Mouse (Mus musculus) heart, embryonic 13.5 days (tissue): ENCODE data around the gene Igsf9. TPM values are rescaled to one million over a fixed set of nuclear protein-coding genes. Genes with fewer than 3 reads are reported as not detected.
A peak's percentile ranks its signal among the peaks of the same experiment; 100 is the strongest.

Experiments
- ATAC-seq: fragments of 200-750 bp; cut with Nextera tagmentation; 2 replicates; pipeline ENCODE4 v1.8.0; 2017; ENCODE audit warnings: moderate TSS enrichment; ENCODE audit not compliant: insufficient number of reproducible peaks, low FRiP score, low TSS enrichment; ENCODE audit errors: extremely low read depth
- H3K27ac ChIP-seq: fragments of 300-500 bp; sonication (generic); replicated peaks from 2 replicates; pipeline ENCODE4 v1.5.1; 2015; ENCODE audit warnings: moderate library complexity, mild to moderate bottlenecking, inconsistent platforms
- H3K27me3 ChIP-seq: fragments of 300-500 bp; sonication (generic); replicated peaks from 2 replicates; pipeline ENCODE4 v1.6.1; 2015; ENCODE audit warnings: mild to moderate bottlenecking, inconsistent platforms
- H3K36me3 ChIP-seq: fragments of 300-500 bp; sonication (generic); 2 replicates; pipeline ENCODE4 v1.6.1; 2015; ENCODE audit warnings: mild to moderate bottlenecking, inconsistent platforms
- H3K4me1 ChIP-seq: fragments of 300-500 bp; sonication (generic); 2 replicates; pipeline ENCODE4 v1.6.1; 2015; ENCODE audit warnings: inconsistent platforms
- H3K4me2 ChIP-seq: fragments of 300-500 bp; sonication (generic); 2 replicates; pipeline ENCODE4 v1.6.1; 2015; ENCODE audit warnings: inconsistent platforms, mild to moderate bottlenecking, moderate library complexity
- H3K4me3 ChIP-seq: fragments of 300-500 bp; sonication (generic); 2 replicates; pipeline ENCODE4 v1.5.1; 2015; ENCODE audit warnings: moderate library complexity, mild to moderate bottlenecking, inconsistent platforms
- H3K9ac ChIP-seq: fragments of 300-500 bp; sonication (generic); 2 replicates; pipeline ENCODE4 v1.6.1; 2015; ENCODE audit warnings: inconsistent platforms, mild to moderate bottlenecking, moderate library complexity
- H3K9me3 ChIP-seq: fragments of 300-500 bp; sonication (generic); 2 replicates; pipeline ENCODE4 v1.6.1; 2016; ENCODE audit warnings: inconsistent platforms
- WGBS: fragments of 180-500 bp; shearing (Covaris S2); methylation state at CpG from one replicate; pipeline ENCODE4 v1.1.7; 2015; ENCODE audit warnings: mixed read lengths; 5-methylcytosine and 5-hydroxymethylcytosine counted together
- polyA plus RNA-seq: library from polyadenylated mRNA; unstranded; fragments of >200 nt; fragmentation: Nextera tagmentation; extraction: Ambion mirVana; gene quantifications from 2 replicates; pipeline ENCODE4 v1.2.1, GENCODE M21; 2015

Gene Igsf9
- polyA plus RNA-seq, 1 experiment from 2014 or later, result 9.6 TPM

- no peak for ATAC-seq
- Histone ChIP-seq H3K9me3 (no peaks in the 10 kb centered on the region), H3K27ac (no peak overlapping the region), H3K9ac (no peak overlapping the region), H3K4me1 (0 out of 2 replicates have a peak, but pooled peaks cover 8% of the 10 kb centered on the region), H3K36me3 (no peaks in the 10 kb centered on the region), H3K4me2 (peak overlapping the region; percentile 28), H3K4me3 (no peak overlapping the region), H3K27me3 (no peaks in the 10 kb centered on the region)
- 41% methylated on average over 17 of the region's 17 CpGs for WGBS
These were observed 30.6 kb upstream of the Igsf9 start for GRCm38 (mm10) chr1:172450848-172451470.

- 63% methylated on average over 2 of the region's 2 CpGs for WGBS
- Histone ChIP-seq H3K9me3 (no peaks in the 10 kb centered on the region), H3K27me3 (no peaks in the 10 kb centered on the region), H3K9ac (no peak overlapping the region), H3K4me3 (no peak overlapping the region), H3K4me2 (no peak overlapping the region), H3K27ac (no peak overlapping the region), H3K36me3 (no peaks in the 10 kb centered on the region), H3K4me1 (0 out of 2 replicates have a peak, but pooled peaks cover 9% of the 10 kb centered on the region)
- no peak for ATAC-seq
These were observed 28.7 kb upstream of the Igsf9 start for GRCm38 (mm10) chr1:172452911-172453310.

- 73% methylated on average over 2 of the region's 2 CpGs for WGBS
- no peak overlapping the region for H3K27ac ChIP-seq
- ATAC-seq, result no peak
- H3K4me3 ChIP-seq, result no peak overlapping the region
- no peak overlapping the region for H3K9ac ChIP-seq
- H3K4me2 ChIP-seq, result no peak overlapping the region
- no peaks in the 10 kb centered on the region for H3K27me3 ChIP-seq
- 0 out of 2 replicates have a peak, but pooled peaks cover 9% of the 10 kb centered on the region for H3K4me1 ChIP-seq
- H3K36me3 ChIP-seq, result no peaks in the 10 kb centered on the region
- H3K9me3 ChIP-seq, result no peaks in the 10 kb centered on the region
These were observed 27.8 kb upstream of the Igsf9 start for GRCm38 (mm10) chr1:172453810-172454209.

GRCm38 (mm10) chr1:172455416-172455815 is 26.2 kb upstream of the Igsf9 start:
- ATAC-seq, result no peak
- H3K9ac ChIP-seq, result no peak overlapping the region
- WGBS, result 22% methylated on average over 4 of the region's 4 CpGs

GRCm38 (mm10) chr1:172456001-172456677 is 25.4 kb upstream of the Igsf9 start:
- Histone ChIP-seq H3K9ac (no peak overlapping the region), H3K36me3 (no peaks in the 10 kb centered on the region), H3K4me2 (no peak overlapping the region), H3K4me1 (0 out of 2 replicates have a peak, but pooled peaks cover 3% of the 10 kb centered on the region), H3K27ac (no peak overlapping the region), H3K27me3 (no peaks in the 10 kb centered on the region), H3K9me3 (no peaks in the 10 kb centered on the region), H3K4me3 (no peak overlapping the region)
- ATAC-seq, result no peak
- 58% methylated on average over 7 of the region's 7 CpGs for WGBS

More at GRCm38 (mm10) chr1:172455416-172455815, 26.2 kb upstream of the Igsf9 start:
- Histone ChIP-seq H3K4me1 (0 out of 2 replicates have a peak, but pooled peaks cover 9% of the 10 kb centered on the region), H3K27me3 (no peaks in the 10 kb centered on the region), H3K36me3 (no peaks in the 10 kb centered on the region), H3K27ac (no peak overlapping the region), H3K4me3 (no peak overlapping the region), H3K9me3 (no peaks in the 10 kb centered on the region), H3K4me2 (no peak overlapping the region)

- Histone ChIP-seq H3K27ac (no peak overlapping the region), H3K4me1 (peaks cover 13% of the 10 kb centered on the region), H3K9ac (no peak overlapping the region), H3K9me3 (no peaks in the 10 kb centered on the region), H3K27me3 (no peaks in the 10 kb centered on the region), H3K4me2 (no peak overlapping the region), H3K4me3 (no peak overlapping the region), H3K36me3 (no peaks in the 10 kb centered on the region)
- 72% methylated on average over 3 of the region's 3 CpGs for WGBS
- ATAC-seq, result no peak
These were observed 24.4 kb upstream of the Igsf9 start for GRCm38 (mm10) chr1:172457196-172457595.

GRCm38 (mm10) chr1:172458041-172458440 is 23.5 kb upstream of the Igsf9 start:
- no peak for ATAC-seq
- H3K9ac ChIP-seq, result no peak overlapping the region
- H3K9me3 ChIP-seq, result no peaks in the 10 kb centered on the region
- H3K4me1 ChIP-seq, result peaks cover 17% of the 10 kb centered on the region
- 69% methylated on average over 3 of the region's 3 CpGs for WGBS
- no peak overlapping the region for H3K4me2 ChIP-seq
- H3K36me3 ChIP-seq, result no peaks in the 10 kb centered on the region
- H3K27ac ChIP-seq, result no peak overlapping the region
- no peaks in the 10 kb centered on the region for H3K27me3 ChIP-seq
- no peak overlapping the region for H3K4me3 ChIP-seq

- 27% methylated on average over 2 of the region's 2 CpGs for WGBS
- no peaks in the 10 kb centered on the region for H3K36me3 ChIP-seq
These were observed 20.0 kb upstream of the Igsf9 start for GRCm38 (mm10) chr1:172461602-172462001.

GRCm38 (mm10) chr1:172462534-172462933 is 19.1 kb upstream of the Igsf9 start:
- 66% methylated on average over 3 of the region's 3 CpGs for WGBS
- peaks cover 22% of the 10 kb centered on the region for H3K4me1 ChIP-seq

More at GRCm38 (mm10) chr1:172461602-172462001, 20.0 kb upstream of the Igsf9 start:
- no peak for ATAC-seq
- Histone ChIP-seq H3K4me3 (no peak overlapping the region), H3K4me1 (peaks cover 22% of the 10 kb centered on the region), H3K27me3 (no peaks in the 10 kb centered on the region), H3K9me3 (no peaks in the 10 kb centered on the region), H3K27ac (no peak overlapping the region), H3K9ac (no peak overlapping the region), H3K4me2 (no peak overlapping the region)

GRCm38 (mm10) chr1:172463387-172464333 is 17.9 kb upstream of the Igsf9 start:
- H3K4me3 ChIP-seq, result no peak overlapping the region
- H3K9me3 ChIP-seq, result no peaks in the 10 kb centered on the region
- no peaks in the 10 kb centered on the region for H3K27me3 ChIP-seq
- peaks cover 22% of the 10 kb centered on the region for H3K4me1 ChIP-seq
- 67% methylated on average over 16 of the region's 16 CpGs for WGBS
- H3K4me2 ChIP-seq, result no peak overlapping the region
- H3K36me3 ChIP-seq, result no peaks in the 10 kb centered on the region
- H3K9ac ChIP-seq, result no peak overlapping the region
- ATAC-seq, result no peak
- no peak overlapping the region for H3K27ac ChIP-seq

More at GRCm38 (mm10) chr1:172462534-172462933, 19.1 kb upstream of the Igsf9 start:
- no peak overlapping the region for H3K4me3 ChIP-seq
- H3K4me2 ChIP-seq, result no peak overlapping the region
- H3K9me3 ChIP-seq, result no peaks in the 10 kb centered on the region
- H3K36me3 ChIP-seq, result no peaks in the 10 kb centered on the region
- no peaks in the 10 kb centered on the region for H3K27me3 ChIP-seq
- H3K9ac ChIP-seq, result no peak overlapping the region
- ATAC-seq, result no peak
- no peak overlapping the region for H3K27ac ChIP-seq

- Histone ChIP-seq H3K9me3 (no peaks in the 10 kb centered on the region), H3K27me3 (no peaks in the 10 kb centered on the region), H3K27ac (no peak overlapping the region), H3K4me3 (no peak overlapping the region), H3K4me2 (no peak overlapping the region), H3K36me3 (no peaks in the 10 kb centered on the region), H3K9ac (no peak overlapping the region), H3K4me1 (peaks cover 16% of the 10 kb centered on the region)
- WGBS, result 80% methylated on average over 11 of the region's 11 CpGs
- no peak for ATAC-seq
These were observed 13.2 kb upstream of the Igsf9 start for GRCm38 (mm10) chr1:172468301-172468877.
